Mouse (Mus musculus) liver, postnatal 0 days (tissue): ENCODE data around the gene Tas2r134. TPM values are rescaled to one million over a fixed set of nuclear protein-coding genes. Genes with fewer than 3 reads are reported as not detected.

ENCODE experiments used
- ATAC-seq: fragments of 200-750 bp; cut with Nextera tagmentation; 2 replicates; pipeline ENCODE4 v1.8.0; 2017; ENCODE audit warnings: mild to moderate bottlenecking, moderate library complexity
- DNase-seq: peaks from one replicate; pipeline ENCODE4 v3.0.0-alpha.2; 2016
- H3K27ac ChIP-seq: fragments of 300-500 bp; sonication (generic); 2 replicates; pipeline ENCODE4 v1.5.1; 2014; ENCODE audit warnings: antibody characterized with exemption, moderate library complexity, mild to moderate bottlenecking, low read depth
- H3K27me3 ChIP-seq: fragments of 300-500 bp; sonication (generic); 2 replicates; pipeline ENCODE4 v1.6.1; 2014; ENCODE audit warnings: low read length, control low read depth, mixed read lengths; ENCODE audit not compliant: insufficient read depth
- H3K36me3 ChIP-seq: fragments of 300-500 bp; sonication (generic); replicated peaks from 2 replicates; pipeline ENCODE4 v1.6.1; 2014; ENCODE audit warnings: mild to moderate bottlenecking, control low read depth, low read length, moderate library complexity, mixed read lengths; ENCODE audit not compliant: insufficient read depth
- H3K4me1 ChIP-seq: fragments of 300-500 bp; sonication (generic); 2 replicates; pipeline ENCODE4 v1.6.1; 2014; ENCODE audit warnings: antibody characterized with exemption, mild to moderate bottlenecking, control low read depth; ENCODE audit not compliant: insufficient read depth
- H3K4me2 ChIP-seq: fragments of 300-500 bp; sonication (generic); 2 replicates; pipeline ENCODE4 v1.6.1; 2014; ENCODE audit warnings: low read depth, mild to moderate bottlenecking, low read length, moderate library complexity, mixed read lengths
- H3K4me3 ChIP-seq: fragments of 300-500 bp; sonication (generic); 2 replicates; pipeline ENCODE4 v1.5.1; 2014; ENCODE audit warnings: low read depth, low read length
- H3K9ac ChIP-seq: fragments of 300-500 bp; sonication (generic); replicated peaks from 2 replicates; pipeline ENCODE4 v1.6.1; 2014; ENCODE audit warnings: mild to moderate bottlenecking, moderate library complexity
- H3K9me3 ChIP-seq: fragments of 300-500 bp; sonication (generic); 2 replicates; pipeline ENCODE4 v1.6.1; 2016; ENCODE audit warnings: mild to moderate bottlenecking, control low read depth, low read length, mixed read lengths
- CTCF ChIP-seq: sonication (generic); IDR thresholded peaks from 2 replicates; pipeline ENCODE4 v1.5.1; 2016; ENCODE audit warnings: antibody characterized with exemption, low read depth
- EP300 ChIP-seq: IDR thresholded peaks from 2 replicates; pipeline ENCODE4 v1.6.1; 2016; ENCODE audit warnings: antibody characterized with exemption, low read depth, mild to moderate bottlenecking
- WGBS: fragments of 180-500 bp; shearing (Covaris S2); extraction: QIAGEN DNeasy Blood & Tissue Kit; methylation state at CpG from one replicate; pipeline ENCODE4 v1.1.7; 2014; ENCODE audit not compliant: insufficient replicate concordance; 5-methylcytosine and 5-hydroxymethylcytosine counted together
- polyA plus RNA-seq: library from polyadenylated mRNA; unstranded; fragments of >200 nt; fragmentation: Nextera tagmentation; extraction: Ambion mirVana; gene quantifications from 2 replicates; pipeline ENCODE4 v1.2.1, GENCODE M21; 2015

Tas2r134 gene
- polyA plus RNA-seq, 1 experiment from 2014 or later = not detected

GRCm38 (mm10) chr2:51674321-51674720, 47.0 kb downstream of the Tas2r134 start:
- no peaks in the 10 kb centered on the region for H3K4me1 ChIP-seq
- no peak overlapping the region for H3K27ac ChIP-seq
- no peaks in the 10 kb centered on the region for H3K36me3 ChIP-seq
- TF ChIP-seq CTCF (no peak), EP300 (no peak)
- no peak overlapping the region for H3K9ac ChIP-seq
- no peak overlapping the region for H3K4me3 ChIP-seq
- no peaks in the 10 kb centered on the region for H3K9me3 ChIP-seq
- 69% methylated on average over 2 of the region's 2 CpGs for WGBS
- no peaks in the 10 kb centered on the region for H3K27me3 ChIP-seq
- ATAC-seq (no peak), DNase-seq (no peak)
- no peak overlapping the region for H3K4me2 ChIP-seq
